Mouse (Mus musculus) inflammation-experienced regulatory T-cells, adult 16 weeks (primary cell): Measurements from ENCODE around the gene Acot7. TPM values are rescaled to one million over a fixed set of nuclear protein-coding genes. Genes with fewer than 3 reads are reported as not detected.

Experiments used
- polyA plus RNA-seq: library from polyadenylated mRNA; unstranded; fragments of 100-300 nt; shearing (Covaris generic); gene quantifications from one replicate; pipeline ENCODE4 v1.2.1, GENCODE M21; 2017

Gene Acot7
- polyA plus RNA-seq, result 119 TPM

DNA sequence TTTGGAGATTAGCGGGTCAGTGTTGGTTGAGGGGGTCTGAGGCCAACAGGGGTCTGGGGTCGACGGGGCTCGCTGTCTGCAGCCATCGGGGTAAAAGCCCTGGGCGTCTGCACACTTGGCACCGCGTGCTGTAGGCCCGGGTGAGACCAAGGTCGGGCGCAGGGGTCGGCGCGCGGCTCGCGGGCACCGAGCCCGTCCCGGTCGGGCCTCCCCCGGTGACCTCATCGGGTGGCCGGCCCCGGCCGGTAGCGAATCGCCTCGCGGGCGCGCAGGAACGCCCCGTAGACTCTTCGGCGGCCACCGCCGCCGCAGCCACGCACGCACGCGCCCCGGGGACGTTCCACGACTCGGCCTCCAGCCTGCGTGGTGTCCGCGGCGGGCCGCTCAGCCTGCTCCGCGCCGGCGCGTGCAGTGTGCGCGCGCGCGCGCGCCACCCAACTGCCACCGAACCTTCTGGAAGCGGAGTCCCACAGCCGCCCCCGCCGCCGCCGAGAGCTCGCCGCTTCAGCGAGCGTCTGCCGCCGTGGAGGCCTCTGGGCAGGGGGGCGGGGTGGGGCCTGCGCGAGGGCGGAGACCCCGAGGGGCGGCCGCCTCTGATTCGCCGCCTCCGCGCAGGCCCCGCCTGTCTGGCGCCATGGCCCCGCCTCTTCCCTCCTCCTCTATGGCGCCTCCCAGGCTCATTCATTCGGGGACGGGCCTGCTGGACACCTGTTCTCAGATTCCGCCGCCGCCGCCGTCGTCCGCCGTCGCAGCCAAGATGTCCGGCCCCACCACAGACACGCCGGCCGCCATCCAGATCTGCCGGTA is at the start of gene Acot7:
TSS of gene Acot7 (plus strand) at position 598 of the 807 bp plus-strand sequence.

DNA sequence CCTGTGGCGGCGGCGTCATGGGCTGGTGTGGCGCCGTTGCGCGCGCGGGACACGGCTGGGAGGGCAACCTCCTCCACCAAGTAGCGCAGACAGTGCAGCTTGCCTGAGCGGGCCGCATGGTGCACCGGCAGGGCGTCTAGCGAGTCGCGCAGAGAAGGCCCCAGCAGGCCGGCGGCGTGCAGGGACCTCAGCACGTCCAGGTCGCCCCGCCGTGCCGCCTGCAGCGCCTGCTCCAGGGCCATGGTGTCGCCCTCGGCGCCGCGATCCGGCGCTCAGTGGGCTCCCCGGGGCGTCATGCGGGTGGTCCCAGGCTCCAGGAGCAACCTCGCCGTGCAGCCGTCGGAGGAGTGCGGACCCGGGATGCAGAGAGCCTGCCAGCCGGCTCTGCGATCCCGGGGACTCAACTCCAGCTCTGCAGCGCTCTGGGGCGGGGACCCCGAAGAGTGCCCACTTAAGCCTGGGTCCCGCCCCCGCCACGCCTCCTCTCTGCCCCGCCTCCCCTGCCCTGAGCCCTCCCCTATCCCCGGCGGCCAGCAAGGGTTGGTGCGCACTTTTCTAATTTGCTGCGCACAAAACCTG is 25.9 kb upstream of the Acot7 start, which contains the start of gene Espn:
TSS of gene Espn (minus strand) at position 406 of the 579 bp plus-strand sequence.

DNA sequence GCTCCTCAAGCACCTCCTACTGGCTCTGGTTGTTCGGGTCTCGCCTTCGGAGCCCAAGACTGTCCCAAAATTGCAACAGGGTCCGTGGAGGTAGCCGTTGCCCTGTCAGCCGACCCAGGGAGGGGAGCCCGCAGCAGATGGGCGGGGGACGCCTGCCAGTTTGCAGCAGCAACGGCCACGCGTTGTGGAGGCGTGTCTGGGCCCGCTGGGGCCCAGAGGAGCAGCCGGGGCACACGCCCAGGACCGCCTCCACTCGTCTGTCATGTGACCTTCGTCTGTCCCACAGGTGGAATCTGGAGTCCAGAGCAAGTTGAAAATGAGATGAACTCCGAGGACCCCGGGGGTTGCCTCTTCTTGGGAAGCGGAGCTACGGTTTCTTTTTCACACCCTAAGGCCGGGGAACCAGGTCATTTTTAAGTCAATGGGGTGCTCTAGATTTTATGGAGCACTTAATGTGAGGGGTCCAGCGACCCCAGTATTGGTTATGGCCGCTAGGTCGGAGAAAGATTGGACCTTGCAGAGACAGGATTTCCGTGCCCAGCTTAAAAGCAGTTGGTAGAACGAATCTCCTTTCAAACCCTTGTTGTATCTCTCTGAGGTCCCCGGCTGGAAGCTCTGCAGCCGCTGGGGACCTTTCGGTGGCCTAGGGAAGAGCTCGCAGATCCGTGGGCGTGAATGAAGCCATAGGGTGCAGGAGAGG is 19.2 kb upstream of the Acot7 start, which contains the start of gene Hes2:
TSS of gene Hes2 (plus strand) at position 283 of the 700 bp plus-strand sequence.

DNA sequence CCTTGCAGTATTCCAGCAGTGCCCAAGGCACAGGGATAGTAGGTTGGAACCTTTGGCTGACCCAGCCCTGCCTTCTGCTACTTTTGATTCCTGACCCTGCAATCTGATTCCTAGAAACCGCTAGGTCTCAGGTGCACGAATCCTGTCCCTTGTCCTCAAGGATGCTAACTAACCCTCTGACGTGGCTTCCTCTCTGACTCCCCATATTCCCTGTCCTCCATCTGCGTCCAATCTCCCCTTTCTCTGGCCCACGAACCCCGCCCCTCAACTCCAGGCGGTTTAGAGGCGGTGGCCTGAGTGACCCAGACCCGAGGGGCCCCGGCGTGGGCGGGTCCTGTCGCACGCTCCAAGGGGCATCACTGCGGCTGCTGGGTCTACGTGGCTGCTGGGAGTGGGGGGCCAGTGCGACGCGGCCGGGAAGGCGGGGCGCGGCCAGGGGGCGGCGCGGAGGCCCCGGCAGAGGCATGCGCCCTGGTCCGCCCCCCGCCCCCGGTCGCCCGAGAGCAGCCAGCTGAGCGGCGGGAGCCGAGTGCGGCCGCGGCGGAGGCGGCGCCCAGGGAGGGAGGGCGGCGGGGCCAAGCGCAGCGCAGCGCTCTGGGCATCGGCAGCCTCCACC is 95.8 kb downstream of the Acot7 start, which contains the start of gene Gpr153:
TSS of gene Gpr153 (plus strand) at position 612 of the 616 bp plus-strand sequence.

DNA sequence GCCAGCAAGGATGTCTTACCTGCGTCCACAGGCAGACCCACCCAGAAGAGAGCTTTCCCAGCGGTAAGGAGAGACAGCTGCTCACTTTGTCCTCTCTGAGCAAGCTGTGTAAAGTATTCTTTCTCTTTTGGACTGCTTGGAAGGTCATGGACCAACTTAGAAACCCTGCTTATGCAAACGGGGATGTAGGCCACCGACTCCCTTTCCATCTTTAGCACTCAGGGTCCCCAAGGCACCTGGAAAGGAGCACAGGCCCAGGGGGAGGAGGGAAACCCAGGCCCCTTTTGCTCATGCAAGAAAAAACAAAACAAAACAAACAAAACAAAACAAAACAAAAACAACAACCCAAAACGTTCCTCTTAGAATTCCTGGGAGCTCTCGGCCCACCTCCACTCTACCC is 113.6 kb downstream of the Acot7 start, which contains the start of gene Hes3:
TSS of gene Hes3 (minus strand) at position 101 of the 400 bp plus-strand sequence.

DNA sequence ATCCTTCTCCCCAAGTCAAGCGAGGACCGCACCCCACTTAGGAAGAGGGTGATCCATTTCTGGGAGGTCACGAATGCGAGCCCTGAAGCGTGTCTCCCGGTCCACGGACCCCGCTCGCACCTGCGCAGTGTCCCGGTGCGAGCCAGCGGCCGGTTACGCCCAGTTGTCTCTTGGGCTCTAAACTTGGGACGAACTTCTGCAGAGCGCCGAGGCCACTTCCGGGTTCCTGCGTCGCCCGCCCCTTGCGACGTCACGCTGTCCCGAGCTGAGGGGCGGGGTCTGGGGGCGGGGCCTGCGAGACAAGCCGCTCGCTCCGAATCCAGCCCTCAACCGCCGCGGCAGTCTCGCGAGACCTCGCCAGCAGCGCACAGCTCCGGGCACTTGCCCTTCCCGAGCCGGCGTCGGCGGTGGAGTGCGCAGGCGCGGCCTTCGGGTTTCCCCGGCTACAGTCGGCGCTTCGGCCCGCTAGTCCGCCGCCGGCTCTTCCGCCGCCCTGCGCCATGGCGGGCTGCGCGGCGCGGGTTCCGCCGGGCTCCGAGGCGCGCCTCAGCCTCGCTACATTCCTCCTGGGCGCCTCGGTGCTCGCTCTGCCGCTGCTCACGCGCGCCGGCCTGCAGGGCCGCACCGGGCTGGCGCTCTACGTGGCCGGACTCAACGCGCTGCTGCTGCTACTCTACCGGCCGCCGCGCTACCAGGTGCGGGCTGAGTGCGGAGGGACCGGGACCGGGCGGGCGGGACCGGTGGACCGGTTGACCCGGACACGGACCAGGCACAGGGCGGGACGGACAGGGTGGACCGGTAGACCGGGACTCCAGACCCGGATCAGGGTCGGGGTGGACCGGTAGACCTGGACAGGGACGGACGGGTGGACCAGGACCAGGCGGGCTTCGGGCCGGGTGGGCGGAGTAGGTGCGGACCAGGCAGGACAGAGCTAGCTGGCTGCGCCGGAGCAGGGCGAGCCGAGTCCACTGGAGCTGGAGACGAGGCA is 119.2 kb downstream of the Acot7 start, which contains the start of gene Icmt:
TSS of gene Icmt (plus strand) at position 354 of the 988 bp plus-strand sequence.

DNA sequence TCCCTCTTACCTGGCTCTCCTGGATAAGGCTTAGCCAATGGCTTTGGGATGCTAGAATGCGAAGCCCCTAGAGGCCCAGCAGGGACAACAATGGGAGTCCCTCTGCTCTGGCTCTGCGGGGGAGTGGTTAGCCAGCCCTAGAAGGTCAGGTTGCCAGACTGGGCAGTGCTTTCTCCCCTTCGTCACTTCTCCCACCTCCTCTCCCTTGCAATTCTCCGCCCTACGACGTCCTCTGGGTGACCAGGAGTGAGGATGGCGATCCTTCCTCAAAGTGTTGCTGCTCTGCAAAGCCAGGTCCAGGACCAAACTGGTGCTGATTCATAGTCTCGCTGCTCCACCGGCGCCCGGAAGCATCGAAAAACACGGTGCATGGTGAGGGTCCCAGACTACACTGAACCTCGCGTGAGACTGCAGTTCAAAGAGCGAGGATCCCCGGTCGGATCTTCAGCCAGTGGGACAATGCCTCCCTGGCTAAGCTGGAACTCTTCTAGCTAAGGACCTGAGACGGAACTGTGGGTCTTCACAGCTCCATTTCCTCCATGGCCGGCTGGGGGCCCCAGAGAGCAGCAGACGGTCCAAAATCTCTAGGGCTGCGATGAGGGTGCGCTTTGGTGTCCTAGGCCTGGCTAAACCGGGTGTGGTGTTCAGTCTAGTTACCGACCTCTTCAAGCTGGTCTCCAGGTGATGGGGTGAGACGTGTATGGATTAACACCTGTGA is 140.7 kb downstream of the Acot7 start, which contains the start of gene Rnf207:
TSS of gene Rnf207 (minus strand) at position 477 of the 718 bp plus-strand sequence.

Other genes with a start within 250 kb of the Acot7 start
- gene Dnajc11, start 244.4 kb upstream of the Acot7 start, polyA plus RNA-seq, result 65.1 TPM
- 129 TPM for gene Thap3, start 189.1 kb upstream of the Acot7 start, polyA plus RNA-seq
- 7.7 TPM for gene Phf13, start 181.9 kb upstream of the Acot7 start, polyA plus RNA-seq
- gene Klhl21, start 169.3 kb upstream of the Acot7 start, polyA plus RNA-seq, result 2.0 TPM
- 37.1 TPM for gene Zbtb48, start 150.5 kb upstream of the Acot7 start, polyA plus RNA-seq
- 0.13 TPM for gene Tas1r1, start 139.6 kb upstream of the Acot7 start, polyA plus RNA-seq
- gene Nol9, start 138.8 kb upstream of the Acot7 start, polyA plus RNA-seq, result 6.4 TPM
- gene Plekhg5, start 105.6 kb upstream of the Acot7 start, polyA plus RNA-seq, result 5.1 TPM
- gene Tnfrsf25, start 62.2 kb upstream of the Acot7 start, polyA plus RNA-seq, result 197 TPM
- 16.8 TPM for gene Espn, start 25.8 kb upstream of the Acot7 start, polyA plus RNA-seq
- gene Hes2, start 19.3 kb upstream of the Acot7 start, polyA plus RNA-seq, result not detected
- gene Gpr153, start 96.1 kb downstream of the Acot7 start, polyA plus RNA-seq, result 0.10 TPM
- not detected for gene Hes3, start 113.5 kb downstream of the Acot7 start, polyA plus RNA-seq
- 5.7 TPM for gene Icmt, start 119.1 kb downstream of the Acot7 start, polyA plus RNA-seq
- not detected for gene Rnf207, start 140.9 kb downstream of the Acot7 start, polyA plus RNA-seq
- 458 TPM for gene Rpl22, start 147.6 kb downstream of the Acot7 start, polyA plus RNA-seq
- gene Chd5, start 160.5 kb downstream of the Acot7 start, polyA plus RNA-seq, result 0.41 TPM